Mouse (Mus musculus) ES-E14 (cell line): ENCODE measurements around the gene Sulf2. TPM values are rescaled to one million over a fixed set of nuclear protein-coding genes. Genes with fewer than 3 reads are reported as not detected.
"Not testable (repeated sequence)": the region's sequence is repeated elsewhere in the genome, so short reads cannot be mapped to it uniquely, and the experiment has no call there.

ENCODE experiments used
- DNase-seq: peaks from one replicate; pipeline ENCODE4 v3.0.0-alpha.2; 2013; ENCODE audit warnings: low read depth, low spot score
- H3K27ac ChIP-seq: 2 replicates; pipeline ENCODE4 v1.5.1; 2012; ENCODE audit warnings: low read depth, mild to moderate bottlenecking, low read length, moderate library complexity, mixed read lengths; ENCODE audit not compliant: poor library complexity, insufficient read depth, severe bottlenecking
- H3K36me3 ChIP-seq: 2 replicates; pipeline ENCODE4 v1.6.1; 2012; ENCODE audit warnings: mild to moderate bottlenecking, low read length, moderate library complexity, mixed read lengths; ENCODE audit not compliant: control insufficient read depth, poor library complexity, insufficient read depth, severe bottlenecking
- H3K4me1 ChIP-seq, 2 experiments: fragments of 150-350 bp in 1 of 2; sonication (generic) in 1 of 2; 2 replicates each; pipeline ENCODE4 v1.6.1; 2012; ENCODE audit warnings: low read length in 2 of 2, mild to moderate bottlenecking in 1 of 2, mixed read lengths in 1 of 2; ENCODE audit not compliant: control insufficient read depth in 2 of 2, insufficient read depth in 2 of 2, poor library complexity in 1 of 2
- H3K4me3 ChIP-seq, 2 experiments: fragments of 150-350 bp in 1 of 2; sonication (generic) in 1 of 2; 2 replicates each; pipeline ENCODE4 v1.5.1; 2012; ENCODE audit warnings: low read length in 2 of 2, low read depth in 1 of 2, mild to moderate bottlenecking in 1 of 2, mixed read lengths in 1 of 2; ENCODE audit not compliant: insufficient read depth in 1 of 2, poor library complexity in 1 of 2, severe bottlenecking in 1 of 2
- H3K9ac ChIP-seq: 2 replicates; pipeline ENCODE4 v1.6.1; 2012; ENCODE audit warnings: low read depth, mild to moderate bottlenecking, low read length, mixed read lengths; ENCODE audit not compliant: poor library complexity, insufficient read depth, severe bottlenecking
- H3K9me3 ChIP-seq: fragments of 150-350 bp; sonication (generic); 2 replicates; pipeline ENCODE4 v1.6.1; 2012; ENCODE audit warnings: low read depth, mild to moderate bottlenecking, low read length; ENCODE audit not compliant: control insufficient read depth, insufficient read depth
- CHD2 ChIP-seq: IDR thresholded peaks from 2 replicates; pipeline ENCODE4 v1.6.1; 2014; ENCODE audit warnings: mild to moderate bottlenecking, low read depth, low read length, inconsistent platforms
- HCFC1 ChIP-seq: IDR thresholded peaks from 2 replicates; pipeline ENCODE4 v1.6.1; 2012; ENCODE audit warnings: low read length, inconsistent platforms, borderline replicate concordance; ENCODE audit not compliant: insufficient read depth
- MAFK ChIP-seq: IDR thresholded peaks from 2 replicates; pipeline ENCODE4 v1.6.1; 2014; ENCODE audit warnings: mild to moderate bottlenecking, low read depth, low read length, inconsistent platforms; ENCODE audit not compliant: insufficient read depth
- ZC3H11A ChIP-seq: IDR thresholded peaks from 2 replicates; pipeline ENCODE4 v1.6.1; 2012; ENCODE audit warnings: low read depth, mild to moderate bottlenecking, inconsistent platforms, low read length, borderline replicate concordance
- ZNF384 ChIP-seq: IDR thresholded peaks from 2 replicates; pipeline ENCODE4 v1.6.1; 2012; ENCODE audit warnings: low read depth, low read length, inconsistent platforms
- in situ Hi-C, 2 experiments: fragments of 600-800 bp; cut with MboI; formaldehyde crosslinking; loops; one replicate each; pipeline ENCODE4 v1.15.1; 2025; ENCODE audit warnings: low sequenced_read_pairs in 2 of 2, inconsistent platforms in 1 of 2; ENCODE audit not compliant: unreplicated experiment in 2 of 2
- total RNA-seq: library from RNA; depleted of rRNA; stranded (reverse); fragments of 300-350 nt; gene quantifications from 2 replicates; pipeline ENCODE4 v1.2.3, GENCODE M21; 2012

Sulf2 gene
- total RNA-seq, 1 experiment: 102 TPM

DNA sequence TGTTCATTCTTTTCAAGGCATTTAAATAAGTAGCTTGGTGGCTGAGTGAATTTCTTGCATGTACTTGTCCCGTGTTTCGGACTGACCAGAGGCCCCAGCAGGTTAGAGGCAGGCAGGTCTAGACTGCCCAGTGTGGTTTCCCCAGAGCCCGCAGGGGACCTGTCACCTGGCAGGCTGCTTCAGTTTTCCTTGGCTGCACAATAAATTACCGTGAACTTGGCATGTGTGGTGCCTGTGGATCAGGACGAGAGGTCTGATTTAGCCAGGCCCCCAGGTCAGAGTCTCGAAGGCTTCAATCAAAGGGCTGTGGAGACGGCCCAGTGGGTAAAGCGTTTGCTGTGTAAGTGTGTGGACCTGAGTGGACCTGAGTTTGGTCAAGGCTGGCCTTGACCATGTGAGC lies 35.4 kb upstream of the Sulf2 start:
- Histone ChIP-seq H3K4me3 (no peak overlapping the region), H3K27ac (no peak overlapping the region), H3K36me3 (no peaks in the 10 kb centered on the region), H3K9me3 (no peaks in the 10 kb centered on the region), H3K4me1 (peaks cover 1 to 12% of the 10 kb centered on the region in 2 experiments; a peak in 3 of 4 replicates), H3K9ac (no peak overlapping the region)
- in situ Hi-C loops: no loop called here
- TF ChIP-seq ZNF384: no peak
- TF ChIP-seq CHD2: no peak
- no peak for TF ChIP-seq ZC3H11A
- no peak for TF ChIP-seq MAFK
- TF ChIP-seq HCFC1: no peak
- DNase-seq: no peak

DNA sequence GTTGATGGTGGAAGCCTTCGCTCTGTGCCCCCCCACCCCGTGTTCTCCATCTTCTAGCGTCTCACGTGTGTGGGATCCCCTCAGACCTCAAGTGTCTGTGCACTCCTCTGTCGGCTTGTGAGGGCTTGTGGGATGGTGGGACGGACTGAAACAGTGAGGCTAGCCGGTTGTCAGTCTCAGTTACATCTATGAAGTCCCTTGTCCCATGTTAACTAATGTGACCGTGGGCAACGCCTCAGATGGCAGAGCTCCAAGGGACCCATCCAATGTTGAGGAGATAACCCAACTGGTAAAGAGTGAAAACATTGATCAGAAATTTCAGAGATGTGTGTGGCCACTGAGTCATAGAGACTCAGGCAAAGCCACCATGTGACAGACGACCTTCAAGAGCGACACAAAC lies 33.7 kb upstream of the Sulf2 start:
- in situ Hi-C loops: no loop called here
- TF ChIP-seq HCFC1 (no peak), CHD2 (no peak), MAFK (no peak), ZC3H11A (no peak), ZNF384 (no peak)
- Histone ChIP-seq H3K4me1 (peaks cover 1 to 11% of the 10 kb centered on the region in 2 experiments; a peak in 1 of 4 replicates), H3K9ac (no peak overlapping the region), H3K4me3 (no peak overlapping the region), H3K27ac (no peak overlapping the region), H3K9me3 (no peaks in the 10 kb centered on the region), H3K36me3 (no peaks in the 10 kb centered on the region)
- DNase-seq: no peak

DNA sequence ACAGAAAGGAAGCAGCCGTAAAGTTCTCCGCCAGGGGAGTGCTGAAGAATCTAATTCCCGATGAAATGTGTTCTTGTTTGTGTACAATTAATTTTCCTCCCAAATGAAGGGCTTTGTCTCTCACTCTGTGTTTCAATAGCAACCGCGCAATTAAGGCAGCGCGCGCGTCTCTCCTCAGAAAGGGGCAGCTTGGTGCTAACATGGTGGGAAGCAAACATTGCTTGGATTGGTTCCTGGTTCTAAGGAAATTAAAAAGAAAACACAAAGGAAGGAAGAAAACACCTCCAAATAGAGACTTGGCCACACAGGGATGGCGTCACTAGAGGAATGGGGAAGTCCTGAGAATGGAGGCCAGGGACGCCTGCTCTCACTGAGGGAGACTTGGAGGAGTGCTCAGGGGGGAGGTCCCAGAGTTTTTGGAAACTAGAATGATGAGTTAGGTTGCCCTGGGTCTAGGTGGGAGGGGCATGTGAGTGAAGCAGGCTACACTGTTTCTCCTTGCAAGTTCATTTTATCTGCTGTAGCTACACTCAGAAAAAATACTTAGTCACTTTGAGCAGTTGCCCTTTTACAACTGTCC lies 32.5 kb upstream of the Sulf2 start:
- H3K9me3 ChIP-seq, H3K27ac ChIP-seq, H3K4me3 ChIP-seq, DNase-seq, H3K9ac ChIP-seq, in situ Hi-C loops, H3K36me3 ChIP-seq: not testable (repeated sequence)
- H3K4me1 ChIP-seq: peaks cover 1 to 11% of the 10 kb centered on the region in 2 experiments; a peak in 1 of 4 replicates

DNA sequence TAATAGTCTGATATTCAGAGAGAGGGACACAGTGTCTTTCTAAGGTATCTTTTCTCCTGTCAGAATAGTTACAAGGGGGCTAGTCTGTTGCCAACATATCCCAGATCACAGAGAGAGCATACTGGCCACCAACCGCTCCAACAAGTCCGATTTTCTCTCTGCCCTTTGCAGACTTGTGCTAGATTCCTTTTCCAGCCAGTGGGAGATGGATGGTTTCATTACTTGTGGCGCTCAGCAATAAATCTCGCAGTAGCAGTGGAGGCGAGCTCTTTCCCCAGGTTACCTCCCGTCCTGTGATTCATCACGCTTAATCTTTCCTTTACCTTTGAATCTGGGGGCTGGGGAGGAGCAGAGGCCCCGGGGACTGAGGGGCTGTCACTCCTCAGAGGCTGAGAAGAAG lies 31.9 kb upstream of the Sulf2 start:
- H3K27ac ChIP-seq, in situ Hi-C loops, H3K4me3 ChIP-seq, H3K9ac ChIP-seq, H3K9me3 ChIP-seq, DNase-seq, H3K36me3 ChIP-seq: not testable (repeated sequence)
- peaks cover 1 to 11% of the 10 kb centered on the region in 2 experiments; a peak in 1 of 4 replicates for H3K4me1 ChIP-seq

DNA sequence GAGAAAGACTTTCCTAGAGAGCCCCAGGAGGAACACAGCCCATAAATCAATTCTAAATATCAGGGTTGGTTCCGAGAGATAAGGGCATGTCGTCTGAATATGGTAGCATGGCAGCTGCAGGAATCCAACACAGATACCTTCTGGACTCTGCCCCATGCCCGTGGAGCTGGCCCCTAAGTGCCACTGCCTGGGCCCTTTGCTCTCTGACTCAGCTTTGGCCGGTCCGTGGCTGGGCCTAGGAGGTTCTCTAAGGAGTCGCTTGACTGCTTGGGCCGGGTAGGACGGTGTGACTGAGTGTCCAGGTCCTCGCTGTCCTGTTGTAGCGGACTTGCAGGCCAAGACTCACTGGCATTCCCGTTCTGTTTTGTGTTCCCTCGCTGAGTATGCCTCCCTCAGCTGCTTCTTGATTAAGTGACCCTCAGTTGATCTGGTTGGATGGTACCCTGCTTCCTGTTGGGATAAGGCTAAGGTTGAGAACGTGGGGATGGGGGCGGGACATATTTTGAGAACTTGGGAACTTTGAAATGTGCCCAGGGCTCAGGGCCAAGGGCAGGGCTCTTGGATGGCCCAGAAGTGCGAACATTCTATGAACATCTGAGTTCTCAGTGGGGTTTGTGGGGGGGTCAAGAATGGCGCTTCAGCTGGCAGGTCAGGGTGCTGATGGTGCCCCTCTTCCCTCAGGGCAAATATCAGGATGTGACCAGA lies 30.9 kb upstream of the Sulf2 start:
- no peaks in the 10 kb centered on the region for H3K9me3 ChIP-seq
- H3K27ac ChIP-seq: no peak overlapping the region
- H3K36me3 ChIP-seq: no peaks in the 10 kb centered on the region
- in situ Hi-C loops: no loop called here
- H3K9ac ChIP-seq: no peak overlapping the region
- H3K4me1 ChIP-seq: peaks cover 1 to 18% of the 10 kb centered on the region in 2 experiments; a peak in 1 of 4 replicates
- no peak for DNase-seq
- no peak for TF ChIP-seq ZNF384
- TF ChIP-seq ZC3H11A: no peak
- no peak for TF ChIP-seq MAFK
- TF ChIP-seq CHD2: no peak
- TF ChIP-seq HCFC1: no peak
- H3K4me3 ChIP-seq: no peak overlapping the region
